Mouse (Mus musculus): ENCODE data around the gene Olfr1370.
"Not testable (repeated sequence)": the region's sequence is repeated elsewhere in the genome, so short reads cannot be mapped to it uniquely, and the experiment has no call there.

The Olfr1370 gene

DNA sequence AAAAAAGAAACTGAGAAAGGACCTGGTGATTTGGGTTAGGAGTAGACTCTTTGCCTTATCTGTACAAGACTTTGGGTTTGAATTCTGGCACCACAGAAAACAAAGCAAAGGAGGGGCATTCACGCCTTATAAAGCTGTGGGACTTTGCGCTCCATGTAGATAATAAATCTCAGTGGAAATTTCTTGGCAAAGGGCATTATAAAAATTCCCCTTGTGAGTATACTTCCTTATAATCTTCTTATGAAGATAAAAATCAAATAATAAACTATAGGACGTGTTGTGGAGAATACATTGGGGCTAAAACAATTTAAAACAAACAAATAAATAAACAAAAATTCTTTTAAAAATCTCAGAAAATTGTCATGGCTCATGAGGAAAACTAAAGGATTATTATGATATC, at the start of gene Olfr1370:
TSS of gene Olfr1370 (minus strand) at position 101 of the 400 bp plus-strand sequence.
- DNase-seq (ENCODE audit: low read depth, low spot score) = no peak

DNA sequence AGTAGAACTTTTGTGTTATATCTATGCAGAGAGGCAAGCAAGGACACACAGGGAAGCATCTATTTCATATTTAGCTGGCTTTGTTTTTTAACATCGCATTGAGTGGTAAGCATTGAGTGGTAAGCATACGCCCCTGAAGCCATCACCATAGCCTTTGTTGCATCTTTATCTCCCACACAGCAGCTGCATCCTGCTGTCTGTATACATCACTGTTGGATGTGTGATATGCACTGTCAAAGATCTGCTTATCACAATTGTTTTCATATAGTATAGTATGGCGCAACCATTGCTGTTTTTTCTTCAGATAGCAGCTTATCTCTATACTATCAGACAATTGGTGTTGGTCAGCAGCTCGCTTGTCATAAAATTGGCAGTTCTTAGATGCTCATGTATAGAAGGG, 39.4 kb upstream of the Olfr1370 start:
- DNase-seq (ENCODE audit: low read depth, low spot score) = no peak

DNA sequence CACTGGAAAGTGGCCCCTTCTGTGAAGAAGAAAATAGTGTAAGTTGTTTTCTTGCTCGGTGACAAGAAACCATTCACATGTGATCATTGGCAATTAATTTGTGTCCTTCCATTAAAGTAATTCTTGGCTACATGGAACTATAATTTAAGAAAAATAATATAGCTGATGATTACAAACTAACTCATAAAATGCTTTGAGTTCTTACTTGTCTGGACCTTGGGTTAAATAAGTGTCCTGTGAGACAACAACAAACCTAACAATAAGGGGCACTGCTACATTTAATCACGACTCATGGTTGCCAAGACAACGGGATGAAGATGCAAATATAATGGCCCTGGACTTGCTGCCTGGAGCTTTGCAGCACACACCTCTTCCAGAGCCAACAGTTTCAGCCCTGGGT, 36.4 kb upstream of the Olfr1370 start, which contains the start of gene Olfr1369-ps1:
TSS of gene Olfr1369-ps1 (plus strand) at position 301 of the 400 bp plus-strand sequence.
- DNase-seq (ENCODE audit: low read depth, low spot score) = not testable (repeated sequence)

DNA sequence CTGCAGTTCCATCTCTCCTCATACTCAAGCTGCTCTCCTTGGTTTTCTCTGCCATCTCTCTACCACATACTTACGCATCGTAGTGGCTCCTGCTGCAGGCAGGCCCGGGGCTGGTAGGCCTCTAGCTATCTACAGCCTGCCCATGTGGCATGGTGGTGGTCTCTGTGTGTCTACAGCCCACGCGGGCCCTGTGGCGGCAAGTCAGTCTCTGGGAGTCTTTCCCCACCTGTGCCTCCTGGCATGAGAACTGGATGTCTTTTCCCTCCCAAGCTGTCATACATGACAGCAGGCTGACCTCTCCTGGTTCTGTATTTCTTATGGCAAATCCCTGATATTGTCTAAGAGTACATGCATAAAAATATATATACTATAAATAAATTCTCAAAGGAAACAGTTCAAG, 35.7 kb upstream of the Olfr1370 start:
- no peak for DNase-seq (ENCODE audit: low read depth, low spot score)

DNA sequence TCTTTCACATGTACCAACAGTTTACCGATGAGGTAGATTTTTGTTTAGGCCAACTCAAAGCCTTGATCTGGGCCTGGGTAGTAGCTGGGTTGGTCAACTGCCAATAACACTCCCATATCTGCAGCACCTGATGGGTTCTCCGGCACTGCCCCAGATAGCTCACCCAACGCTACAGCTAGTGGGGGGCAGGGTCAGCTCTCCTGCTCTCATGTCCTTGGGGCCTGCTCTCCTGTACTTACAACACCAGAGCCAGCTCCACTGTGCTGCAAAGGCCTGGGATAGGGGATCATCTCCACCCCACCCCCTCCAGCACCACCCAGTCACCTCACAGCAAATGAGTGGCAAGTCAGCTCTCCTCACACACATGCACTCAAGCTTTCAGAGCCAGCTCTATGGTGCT, 35.0 kb upstream of the Olfr1370 start:
- DNase-seq (ENCODE audit: low read depth, low spot score) = no peak

DNA sequence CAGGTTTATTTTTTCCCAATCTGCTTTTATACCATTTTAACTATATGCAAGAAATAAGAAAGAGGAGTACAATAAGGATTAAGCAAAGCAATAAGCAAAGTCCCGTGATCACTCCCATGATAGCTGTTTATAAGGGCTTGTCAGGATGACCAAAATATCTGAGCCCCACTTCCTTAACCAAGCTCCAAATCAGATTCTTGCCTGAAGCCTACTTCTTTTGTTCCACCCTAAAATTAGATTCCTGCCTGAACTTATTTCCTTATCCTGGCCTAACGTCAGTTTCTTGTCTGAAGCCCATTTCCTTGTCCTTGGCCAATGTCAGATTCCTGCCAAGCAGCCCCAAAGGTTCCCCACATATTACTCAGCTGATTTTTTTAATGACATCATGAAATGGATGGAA, 7.9 kb upstream of the Olfr1370 start:
- DNase-seq (ENCODE audit: low read depth, low spot score) = no peak

DNA sequence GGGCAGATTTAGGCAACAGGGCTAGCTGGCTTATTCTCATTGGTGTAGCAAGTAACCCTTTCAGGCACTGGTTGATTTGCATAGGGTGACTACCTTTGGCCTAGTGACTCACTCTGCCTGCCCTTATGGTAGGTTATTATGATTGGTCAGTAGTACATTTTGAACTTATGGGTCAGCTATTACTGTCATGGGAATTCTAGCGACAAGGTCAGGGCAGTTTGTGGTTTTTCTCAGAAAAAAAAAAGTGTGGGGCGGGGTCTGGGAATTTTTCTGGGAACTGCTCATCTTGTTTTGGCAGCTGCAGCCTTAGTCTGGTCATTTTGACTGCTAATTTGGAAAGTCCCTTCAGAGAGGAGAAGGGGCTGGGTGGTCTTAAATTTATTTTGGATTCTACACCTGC, 8.7 kb downstream of the Olfr1370 start:
- no peak for DNase-seq (ENCODE audit: low read depth, low spot score)

DNA sequence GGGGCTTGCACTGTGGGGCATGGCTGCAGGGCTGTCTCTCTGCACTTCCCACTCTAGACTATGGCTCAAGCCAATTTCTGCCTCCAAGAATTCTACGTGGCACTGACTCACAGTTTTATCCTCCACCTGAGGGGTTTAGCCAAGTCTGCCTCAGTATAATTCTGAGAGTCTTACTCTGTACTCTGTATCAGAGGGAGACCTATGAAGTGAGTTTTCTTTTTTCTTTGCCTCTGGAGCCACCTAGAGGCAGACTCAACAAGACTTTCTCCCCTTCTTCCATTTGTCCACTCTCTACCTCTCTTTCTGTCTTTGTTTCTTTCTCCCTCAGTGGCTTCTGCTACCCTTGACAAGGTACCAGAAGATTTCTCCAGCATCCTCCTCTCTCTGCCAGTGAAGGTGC, 24.6 kb downstream of the Olfr1370 start:
- peak; percentile 10 for DNase-seq (ENCODE audit: low read depth, low spot score)

DNA sequence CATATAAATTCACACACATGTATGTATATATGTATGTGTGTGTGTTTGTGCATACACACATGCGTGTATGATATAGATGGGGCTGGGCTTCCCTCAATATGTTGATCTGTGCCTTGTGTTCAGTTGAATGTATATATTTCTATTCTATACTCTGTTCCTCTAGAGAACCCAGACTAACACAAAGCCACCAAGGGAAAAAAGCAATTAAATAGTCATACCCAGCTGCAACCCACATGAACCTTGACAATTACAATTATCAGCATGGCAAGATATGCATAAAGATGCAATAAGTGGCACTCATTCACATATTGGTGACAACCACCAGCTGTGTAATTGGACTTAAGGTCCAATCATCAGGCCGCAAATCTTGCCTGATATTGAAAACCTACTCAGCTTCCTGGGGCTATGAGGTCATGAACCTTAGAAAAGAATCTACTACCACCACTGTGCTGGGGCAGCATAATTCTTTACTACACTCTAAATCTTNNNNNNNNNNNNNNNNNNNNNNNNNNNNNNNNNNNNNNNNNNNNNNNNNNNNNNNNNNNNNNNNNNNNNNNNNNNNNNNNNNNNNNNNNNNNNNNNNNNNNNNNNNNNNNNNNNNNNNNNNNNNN, 34.1 kb downstream of the Olfr1370 start:
- DNase-seq (ENCODE audit: low read depth, low spot score) = no peak

DNA sequence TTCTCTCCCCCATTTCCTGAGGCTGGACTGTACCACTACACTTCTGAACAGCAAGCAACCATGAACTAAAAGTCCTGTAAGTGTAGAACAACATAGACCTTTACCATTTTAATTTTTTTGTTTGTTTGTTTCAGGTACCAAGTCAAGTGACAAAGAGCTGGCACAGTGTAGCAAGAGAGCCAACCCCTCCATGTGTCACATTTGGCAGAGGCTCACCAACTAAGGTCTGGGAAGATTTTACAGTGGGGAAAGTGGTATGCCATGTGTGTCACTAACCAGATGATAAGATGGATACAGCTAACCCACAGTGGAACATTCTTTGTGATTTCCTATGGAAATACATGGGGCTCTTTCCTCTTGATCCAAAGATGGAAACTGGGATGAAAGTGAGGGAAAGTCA, 38.8 kb downstream of the Olfr1370 start:
- DNase-seq (ENCODE audit: low read depth, low spot score) = no peak

DNA sequence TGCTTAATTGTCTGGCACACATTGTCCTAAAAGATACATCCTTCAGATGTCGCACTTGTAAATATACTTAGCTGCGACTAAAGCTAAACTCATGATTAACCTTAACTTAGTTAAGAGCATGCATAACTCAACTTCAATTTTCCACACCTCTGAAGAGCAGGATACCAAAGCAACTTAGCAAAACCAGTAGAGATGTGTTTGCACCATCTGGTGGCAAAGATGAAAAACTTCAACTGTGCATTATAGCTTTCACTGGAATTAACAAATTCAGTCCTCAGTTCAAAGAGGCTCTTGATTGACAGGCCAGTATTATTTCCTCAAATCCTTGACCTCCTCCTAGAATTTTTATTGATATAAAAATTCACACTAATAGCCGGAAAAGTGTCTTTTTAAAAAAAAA, 39.7 kb downstream of the Olfr1370 start:
- peak; percentile 7 for DNase-seq (ENCODE audit: low read depth, low spot score)

DNA sequence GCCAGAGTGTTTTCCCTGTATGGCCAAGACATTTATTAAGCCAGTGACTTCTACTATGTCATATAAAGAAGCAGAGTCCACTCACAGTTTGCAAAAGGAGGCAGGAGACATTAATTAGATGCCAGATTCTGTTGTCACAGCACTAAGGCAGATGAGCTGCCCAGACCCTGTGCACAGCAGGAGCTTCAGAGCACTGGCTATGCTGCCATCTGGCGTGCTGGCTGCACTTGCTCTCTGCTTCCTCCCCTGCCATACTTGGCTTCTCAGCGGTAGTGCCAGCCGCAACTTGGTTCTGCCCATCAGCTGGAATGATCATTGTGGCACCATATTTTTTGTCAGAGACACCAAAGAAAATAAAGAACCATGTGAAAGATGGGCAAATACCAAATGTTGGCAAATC, 41.6 kb downstream of the Olfr1370 start:
- no peak for DNase-seq (ENCODE audit: low read depth, low spot score)

DNA sequence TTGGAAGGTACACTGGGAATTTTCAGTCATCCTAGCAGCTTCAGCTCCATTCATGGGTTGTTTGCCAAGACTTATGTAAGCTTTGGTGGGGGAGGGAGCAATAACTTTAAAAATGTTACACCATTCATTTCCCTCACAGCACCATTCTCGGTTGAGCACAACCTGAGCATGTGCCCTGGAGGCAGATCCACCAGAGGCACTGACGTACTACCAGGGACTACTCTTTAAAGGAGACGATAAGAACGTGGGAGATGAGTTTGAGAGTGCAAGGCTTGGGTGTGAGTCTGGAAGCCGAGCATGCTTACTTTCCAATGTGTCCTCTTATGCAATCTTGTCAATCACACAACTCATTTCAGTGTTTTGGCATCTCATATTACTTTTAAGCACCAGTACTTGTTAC, 49.9 kb downstream of the Olfr1370 start:
- no peak for DNase-seq (ENCODE audit: low read depth, low spot score)

All from 3T3-L1 (cell line).